Mouse (Mus musculus) adrenal gland, adult 2 months (tissue): Measurements from ENCODE around the gene Gm17018. TPM values are rescaled to one million over a fixed set of nuclear protein-coding genes. Genes with fewer than 3 reads are reported as not detected.
"Not testable (repeated sequence)": the region's sequence is repeated elsewhere in the genome, so short reads cannot be mapped to it uniquely, and the experiment has no call there.

Experiments
- DNase-seq: peaks from one replicate; pipeline ENCODE4 v3.0.0; 2021
- long read RNA-seq: library from polyadenylated mRNA; stranded (forward); transcript quantifications from one replicate; pipeline ENCODE4 v2.0.0, GENCODE M21; 2021
- polyA plus RNA-seq: library from polyadenylated mRNA; depleted of rRNA; stranded (reverse); fragments of >200 nt; gene quantifications from 2 replicates; pipeline ENCODE4 v1.2.3, GENCODE M21; 2012; rRNA removed
- total RNA-seq, 2 experiments: library from RNA; stranded (reverse); gene quantifications; 2 replicates each; pipeline ENCODE4 v1.2.3; 2021

The Gm17018 gene
- 10 to 100 TPM; 29.0 to 38.0 TPM for total RNA-seq
- 0.98 and 2.1 TPM in 2 replicates for polyA plus RNA-seq
- long read RNA-seq, transcript Gm17018-201 (6 exons, 1,353 nt) = major isoform, 29 of 33 reads
- long read RNA-seq, partial matches to known transcripts = 1 of 33 reads
- long read RNA-seq, other reads (novel, unspliced or antisense) = 3 of 33 reads

GRCm38 (mm10) chr19:45560153-45560890, at the start of gene Gm17018, which contains the start of gene Poll:
TSS of gene Gm17018 (plus strand) at chr19:45560615.
TSS of gene Poll (minus strand) at chr19:45560531.
- DNase-seq = peak; percentile 90

DNA sequence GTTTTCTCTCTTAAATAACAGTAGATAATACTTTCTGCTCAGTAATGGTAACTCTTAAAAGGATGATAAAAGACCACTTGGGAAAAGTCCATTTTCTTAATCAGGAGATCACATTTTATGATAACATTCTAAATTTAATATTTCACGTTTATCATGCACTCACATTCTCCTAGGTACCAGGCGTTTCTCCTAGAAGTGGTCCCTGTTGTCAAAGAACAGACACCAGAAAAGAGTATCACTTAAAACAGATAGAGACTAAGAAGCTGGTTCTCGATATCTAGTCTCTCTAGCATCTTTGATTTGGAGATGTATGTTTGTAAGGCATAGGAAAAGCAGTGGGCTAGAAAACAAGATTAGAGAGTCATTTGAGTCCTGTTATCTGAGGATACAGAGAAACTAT, 49.7 kb upstream of the Gm17018 start:
- DNase-seq = no peak

DNA sequence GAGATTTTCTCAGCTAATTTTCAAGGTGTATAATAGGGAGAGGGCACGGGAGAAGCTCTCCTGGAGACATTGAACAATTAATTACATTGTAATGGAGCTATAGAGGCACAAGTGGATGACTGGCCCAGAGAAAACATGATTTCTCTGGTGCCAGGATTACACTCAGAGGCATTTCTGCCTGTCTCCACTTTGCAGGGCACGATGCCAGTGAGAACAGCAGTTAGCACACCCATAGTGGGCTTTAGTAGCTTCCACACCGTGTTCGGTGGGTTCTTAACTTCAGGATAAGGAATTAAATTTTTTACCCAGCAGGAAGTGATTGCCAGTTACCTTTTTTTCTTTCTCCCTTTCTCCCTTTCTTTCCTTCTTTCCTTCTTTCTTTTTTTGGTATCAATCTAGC, 49.0 kb upstream of the Gm17018 start:
- DNase-seq = no peak

DNA sequence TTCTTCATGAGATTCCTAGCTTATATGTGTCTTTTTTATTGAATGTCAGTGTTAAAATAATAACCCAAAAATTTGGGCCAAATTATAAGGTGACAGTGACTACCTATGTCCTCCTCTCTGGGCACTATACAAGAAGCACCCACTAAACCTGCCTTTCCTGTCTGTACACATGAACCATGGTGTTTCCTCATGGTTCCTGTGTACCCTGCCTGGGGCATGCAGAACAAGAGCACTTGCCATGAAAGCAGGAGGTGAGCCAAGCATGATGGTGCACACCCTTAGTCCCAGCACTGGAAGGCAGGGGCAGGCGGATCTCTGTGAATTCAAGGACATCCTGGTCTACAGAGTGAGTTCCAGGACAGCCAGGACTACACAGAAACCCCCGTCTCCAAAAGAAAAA, 45.1 kb upstream of the Gm17018 start:
- DNase-seq = no peak

GRCm38 (mm10) chr19:45516264-45516663, 44.2 kb upstream of the Gm17018 start:
- peak; percentile 66 for DNase-seq

DNA sequence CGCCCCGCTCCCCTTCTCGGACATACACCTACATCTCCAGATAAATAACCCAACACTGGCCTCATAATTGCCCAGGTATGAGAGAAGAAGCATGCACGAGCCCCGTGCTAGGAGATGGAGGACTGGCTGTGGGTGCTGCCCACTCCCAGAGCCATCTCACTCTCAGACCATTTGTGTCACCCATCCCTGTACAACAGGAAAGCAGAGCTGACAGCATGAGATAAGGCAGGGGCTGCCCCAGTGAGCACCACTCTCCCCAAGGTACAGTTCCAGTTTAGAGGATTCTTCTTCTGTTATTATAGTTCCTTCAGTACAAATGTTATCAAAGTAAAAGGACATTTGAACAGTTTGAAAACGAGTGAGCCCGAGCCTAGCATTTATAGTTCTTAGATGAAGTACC, 33.0 kb upstream of the Gm17018 start:
- no peak for DNase-seq

GRCm38 (mm10) chr19:45527931-45528534, 32.4 kb upstream of the Gm17018 start:
- DNase-seq = no peak

- no peak for DNase-seq
Measured at GRCm38 (mm10) chr19:45529294-45529693, 31.1 kb upstream of the Gm17018 start.

DNA sequence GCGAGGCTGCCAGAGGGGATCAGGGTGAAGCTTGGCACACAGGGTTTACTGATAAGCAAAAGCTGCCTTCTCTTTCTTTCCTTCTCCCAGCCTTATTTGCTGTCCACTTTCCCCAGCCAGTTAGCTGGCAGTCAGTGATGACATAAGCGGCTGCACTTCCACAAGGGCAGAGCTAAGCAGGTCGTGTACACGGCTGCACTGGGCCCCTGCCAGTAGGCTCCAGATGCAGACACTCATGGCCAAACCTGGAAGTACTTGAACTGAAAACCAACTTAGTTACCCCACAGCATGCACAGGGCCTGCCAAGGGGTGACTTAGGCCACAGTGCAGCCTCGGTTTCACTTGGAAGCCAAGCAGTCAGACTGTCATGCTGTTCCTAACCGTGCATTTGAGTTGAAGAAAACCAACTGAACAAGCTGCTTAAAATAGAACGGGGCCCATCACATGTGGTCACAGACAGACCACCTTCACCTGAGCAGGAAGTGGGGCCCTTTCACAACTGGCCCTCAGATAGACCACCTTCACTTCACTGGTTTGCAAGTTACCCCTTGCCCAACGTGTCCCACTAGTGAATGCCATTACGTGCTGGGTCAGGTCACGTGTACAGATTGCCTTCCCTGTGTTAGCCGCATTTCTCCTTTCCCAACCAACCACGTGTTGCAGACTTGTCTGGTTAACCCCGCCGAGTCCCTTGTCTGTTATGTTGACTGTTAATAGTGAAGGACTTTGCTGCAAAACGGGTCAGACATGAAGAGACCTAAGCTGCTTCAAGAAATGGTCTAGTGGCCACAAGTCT, 30.0 kb upstream of the Gm17018 start:
- peak; percentile 59 for DNase-seq

GRCm38 (mm10) chr19:45531554-45531953, 28.9 kb upstream of the Gm17018 start:
- DNase-seq = no peak

GRCm38 (mm10) chr19:45533617-45534016, 26.8 kb upstream of the Gm17018 start:
- DNase-seq = peak; percentile 67

- no peak for DNase-seq
Measured at GRCm38 (mm10) chr19:45535214-45535735, 25.1 kb upstream of the Gm17018 start.

DNA sequence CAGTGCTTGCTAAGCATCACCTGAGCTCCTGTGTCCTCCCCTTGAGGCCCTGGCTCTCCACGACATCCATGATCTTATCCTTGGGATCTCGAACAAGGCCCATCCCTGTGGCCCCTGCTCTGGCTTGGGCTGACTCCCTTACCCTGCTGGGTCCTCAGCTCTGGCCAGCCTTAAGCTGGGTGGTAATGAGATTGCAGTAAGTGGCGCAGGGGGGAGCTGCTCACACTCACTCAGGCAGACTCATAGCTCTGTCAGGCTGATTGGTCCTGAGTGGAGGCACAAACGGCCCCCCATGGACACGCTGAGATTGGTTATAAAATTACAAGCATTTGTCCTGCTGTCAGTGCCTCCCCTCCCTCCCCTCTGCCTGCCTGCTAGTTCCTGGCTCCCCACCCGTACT, 24.5 kb upstream of the Gm17018 start:
- DNase-seq = no peak

GRCm38 (mm10) chr19:45537505-45537904, 22.9 kb upstream of the Gm17018 start:
- DNase-seq = peak; percentile 66

GRCm38 (mm10) chr19:45540657-45541408, 19.6 kb upstream of the Gm17018 start:
- no peak for DNase-seq

DNA sequence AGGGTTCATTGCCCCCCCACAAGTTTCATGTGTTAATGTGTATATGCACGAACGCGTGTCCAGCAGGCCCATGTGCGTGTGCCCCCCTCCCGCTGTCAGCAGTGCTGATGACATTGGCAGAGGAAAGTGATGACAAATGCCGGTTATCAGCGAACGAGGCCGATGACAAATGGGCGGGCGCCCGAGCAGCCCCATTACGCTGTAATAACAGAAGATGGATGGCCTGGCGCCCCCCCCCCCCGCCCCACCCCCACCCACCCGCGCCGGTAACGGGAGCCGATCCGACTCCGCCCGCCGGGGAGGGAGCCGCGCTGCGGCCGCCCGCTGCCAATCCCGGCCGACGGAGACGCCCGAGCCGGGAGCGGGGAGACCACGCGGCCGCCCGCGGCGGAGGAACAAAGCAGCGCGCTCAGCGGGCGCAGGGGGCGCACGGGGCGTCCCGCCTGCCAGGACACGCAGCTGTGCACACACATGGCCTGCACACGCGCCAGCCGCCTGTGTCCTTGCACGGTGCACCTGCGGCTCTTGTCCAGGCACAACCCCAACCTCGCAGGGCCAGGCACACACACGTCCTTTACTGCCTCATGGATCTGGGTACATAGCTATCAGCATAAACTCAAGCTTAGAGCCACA, 18.9 kb upstream of the Gm17018 start:
- DNase-seq = peak; percentile 78

GRCm38 (mm10) chr19:45542061-45542460, 18.4 kb upstream of the Gm17018 start:
- no peak for DNase-seq

- peak; percentile 69 for DNase-seq
Measured at GRCm38 (mm10) chr19:45544152-45544924, 16.1 kb upstream of the Gm17018 start.

GRCm38 (mm10) chr19:45544925-45545321, 15.5 kb upstream of the Gm17018 start:
- peak; percentile 88 for DNase-seq

- DNase-seq = not testable (repeated sequence)
Measured at GRCm38 (mm10) chr19:45548196-45548595, 12.2 kb upstream of the Gm17018 start.
